Mouse (Mus musculus) stomach, postnatal 0 days (tissue): ENCODE measurements around the gene Usp54.

Source experiments
- CTCF ChIP-seq: IDR thresholded peaks from 2 replicates; pipeline ENCODE4 v1.5.1; 2016; ENCODE audit warnings: antibody characterized with exemption, low read depth, mild to moderate bottlenecking, moderate library complexity
- EP300 ChIP-seq: optimal IDR thresholded peaks from 2 replicates; pipeline ENCODE3; 2016; ENCODE audit warnings: antibody characterized with exemption

DNA sequence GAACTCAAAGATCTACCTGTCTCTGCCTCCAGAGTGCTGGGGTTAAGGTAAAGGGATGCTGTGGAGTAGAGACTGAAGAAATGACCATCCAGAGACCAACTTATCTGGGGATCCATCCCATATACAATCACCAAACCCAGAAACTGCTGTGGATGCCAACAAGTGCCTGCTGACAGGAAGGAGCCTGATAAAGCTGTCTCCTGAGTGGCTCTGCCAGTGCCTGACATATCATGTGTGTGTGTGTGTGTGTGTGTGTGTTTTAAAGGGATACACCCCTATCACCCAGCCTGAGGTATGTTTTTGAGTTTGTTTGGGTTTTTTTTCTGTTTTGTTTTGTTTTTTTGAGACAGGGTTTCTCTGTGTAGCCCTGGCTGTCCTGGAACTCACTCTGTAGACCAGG is 5.5 kb upstream of the Usp54 start:
- TF ChIP-seq CTCF (no peak), EP300 (no peak)
